Mouse (Mus musculus): Measurements from ENCODE around the gene Anks1.

GRCm38 (mm10) chr17:28014449-28014848 lies 105.3 kb downstream of the Anks1 start:
- TF ChIP-seq POLR2A (IDR thresholded peaks at IDR 0.05; ENCODE audit: borderline replicate concordance, control insufficient read depth, low read depth, low read length) (no peak), CTCF (IDR thresholded peaks at IDR 0.05; ENCODE audit: control insufficient read depth, insufficient read depth, low read length) (no peak)
